Mouse (Mus musculus): Measurements from ENCODE around the gene Scgb1b15. TPM values are rescaled to one million over a fixed set of nuclear protein-coding genes. Genes with fewer than 3 reads are reported as not detected.
"Not testable (repeated sequence)": the region's sequence is repeated elsewhere in the genome, so short reads cannot be mapped to it uniquely, and the experiment has no call there.

The Scgb1b15 gene
- not detected in 2 replicates for polyA plus RNA-seq (2015; fragmentation: Nextera tagmentation; extraction: Ambion mirVana)

DNA sequence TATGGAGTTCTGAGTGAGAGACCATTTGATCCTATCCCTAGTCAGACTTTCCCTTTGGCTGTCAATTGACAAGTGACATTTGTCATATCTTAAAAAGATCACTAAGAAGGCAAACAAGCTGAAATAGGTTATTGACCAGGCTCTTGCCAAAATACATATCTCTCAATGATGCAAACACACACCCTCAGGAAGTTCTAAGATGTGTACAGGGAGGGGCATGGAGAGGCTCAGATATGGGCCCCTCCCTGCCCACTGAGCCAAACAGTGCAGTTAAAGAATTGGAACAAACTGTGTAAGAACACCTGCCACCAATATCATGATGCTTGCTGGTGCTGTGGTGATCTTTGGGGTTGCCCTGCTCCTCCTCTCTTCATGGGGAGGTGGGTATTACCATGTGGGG is at the start of gene Scgb1b15:
Gene Scgb1b15, plus strand, starts transcription at position 301 of the 400 bp plus-strand sequence.
- not testable (repeated sequence) for H3K27ac ChIP-seq (ENCODE audit: low read length); H3K9ac ChIP-seq (replicated peaks; ENCODE audit: low read depth); H3K4me1 ChIP-seq (ENCODE audit: insufficient read depth, low read depth, low read length); DNase-seq (ENCODE audit: low spot score); H3K9me3 ChIP-seq (ENCODE audit: low read length); H3K36me3 ChIP-seq (ENCODE audit: insufficient read depth, low read length); H3K4me2 ChIP-seq (replicated peaks; ENCODE audit: low read depth, low read length); ATAC-seq; H3K4me3 ChIP-seq (ENCODE audit: low read depth, low read length); H3K27me3 ChIP-seq (replicated peaks; ENCODE audit: insufficient read depth, low read length)

- not testable (repeated sequence) for ATAC-seq; H3K36me3 ChIP-seq (ENCODE audit: insufficient read depth, low read length)
Observed at GRCm38 (mm10) chr7:32829562-32829961, 6.8 kb upstream of the Scgb1b15 start, which contains the start of gene Scgb2b15. Gene Scgb2b15 (minus strand): TSS chr7:32829662.

More at GRCm38 (mm10) chr7:32829562-32829961, 6.8 kb upstream of the Scgb1b15 start, which contains the start of gene Scgb2b15:
- not testable (repeated sequence) for H3K9me3 ChIP-seq (ENCODE audit: low read length); H3K4me2 ChIP-seq (replicated peaks; ENCODE audit: low read depth, low read length); DNase-seq (ENCODE audit: low spot score); H3K4me1 ChIP-seq (ENCODE audit: insufficient read depth, low read depth, low read length); H3K27me3 ChIP-seq (replicated peaks; ENCODE audit: insufficient read depth, low read length); H3K4me3 ChIP-seq (ENCODE audit: low read depth, low read length); H3K9ac ChIP-seq (replicated peaks; ENCODE audit: low read depth); H3K27ac ChIP-seq (ENCODE audit: low read length)

Other genes starting within 250 kb of the Scgb1b15 start
- not detected in 2 replicates for gene Scgb2b15, start 6.9 kb upstream of the Scgb1b15 start, polyA plus RNA-seq (2015; fragmentation: Nextera tagmentation; extraction: Ambion mirVana)
- gene Scgb2b17, start 220.0 kb downstream of the Scgb1b15 start, polyA plus RNA-seq (2015; fragmentation: Nextera tagmentation; extraction: Ambion mirVana), result not detected in 2 replicates
- not detected in 2 replicates for gene Scgb1b17, start 226.9 kb downstream of the Scgb1b15 start, polyA plus RNA-seq (2015; fragmentation: Nextera tagmentation; extraction: Ambion mirVana)

All from lung, postnatal 0 days (tissue).